Mouse (Mus musculus) adrenal gland, postnatal 4 days (tissue): ENCODE data around the gene Amh. TPM values are rescaled to one million over a fixed set of nuclear protein-coding genes. Genes with fewer than 3 reads are reported as not detected.

Experiments used
- DNase-seq, 2 experiments: peaks; one replicate each; pipeline ENCODE4 v3.0.0; 2021 to 2022; ENCODE audit warnings: low spot score in 2 of 2, mixed read lengths in 2 of 2
- microRNA-seq: library from miRNA; unstranded; fragments of <30 nt; microRNA quantifications from one replicate; pipeline ENCODE4 v1.2.0, GENCODE M21; 2021
- total RNA-seq, 2 experiments: library from RNA; stranded (reverse); gene quantifications; 2 replicates each; pipeline ENCODE4 v1.2.3; 2021

Gene Amh
- total RNA-seq, 2 experiments from 2014 or later, result 0.79 to 1.1 TPM

GRCm38 (mm10) chr10:80848571-80848970 is 43.5 kb downstream of the Amh start:
- DNase-seq, result no peak

DNA sequence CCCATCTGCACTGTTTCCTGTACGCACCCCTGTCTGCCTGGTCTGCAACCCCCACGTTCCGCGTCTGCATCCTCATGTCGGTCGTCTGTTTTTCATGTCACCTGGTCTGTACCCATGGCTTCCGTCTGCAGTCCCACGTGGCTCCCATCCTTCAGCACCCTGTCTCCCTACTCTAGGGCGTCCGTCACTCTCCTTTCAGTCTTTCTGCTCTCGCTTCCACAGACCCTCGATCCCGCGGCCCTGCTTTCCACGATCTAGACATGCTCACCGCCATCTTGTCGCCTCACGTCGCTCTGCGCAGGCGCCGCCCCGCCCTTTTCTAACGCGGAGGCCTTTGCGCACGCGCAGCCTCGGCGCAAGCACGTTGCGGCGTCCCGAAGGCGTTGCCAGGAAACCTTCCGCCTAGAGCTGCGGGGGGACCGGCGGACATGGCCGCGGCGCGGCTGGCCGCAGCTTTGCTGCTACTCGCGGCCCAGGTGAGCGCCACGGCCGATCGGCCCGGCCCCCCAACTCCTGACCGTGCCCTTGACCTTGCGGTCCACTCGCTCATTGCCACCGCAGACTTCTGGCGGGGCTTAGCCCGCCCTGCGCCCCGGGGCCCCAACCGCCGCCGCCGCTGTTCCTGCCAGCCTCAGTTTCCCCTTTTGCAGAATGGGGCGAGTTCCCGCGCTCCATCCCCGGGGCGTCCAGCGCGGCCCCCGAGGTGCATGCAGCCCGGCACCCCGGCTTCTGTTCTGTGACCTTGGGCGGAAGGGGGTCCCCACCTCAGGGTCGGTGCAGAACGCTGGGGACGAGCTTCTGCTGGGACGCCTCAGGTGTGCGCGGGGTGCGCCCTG is 50.1 kb downstream of the Amh start, which contains the start of the genes Lsm7 and Sppl2b:
Lsm7 (minus strand) TSS at position 297 of the 836 bp plus-strand sequence.
Sppl2b (plus strand) TSS at position 363 of the 836 bp plus-strand sequence.
- DNase-seq, result peak; percentile 95 to 98

- no peak for DNase-seq
Measured at GRCm38 (mm10) chr10:80855749-80856073, 50.7 kb downstream of the Amh start.

- no peak for DNase-seq
Measured at GRCm38 (mm10) chr10:80856267-80856666, 51.2 kb downstream of the Amh start.

DNA sequence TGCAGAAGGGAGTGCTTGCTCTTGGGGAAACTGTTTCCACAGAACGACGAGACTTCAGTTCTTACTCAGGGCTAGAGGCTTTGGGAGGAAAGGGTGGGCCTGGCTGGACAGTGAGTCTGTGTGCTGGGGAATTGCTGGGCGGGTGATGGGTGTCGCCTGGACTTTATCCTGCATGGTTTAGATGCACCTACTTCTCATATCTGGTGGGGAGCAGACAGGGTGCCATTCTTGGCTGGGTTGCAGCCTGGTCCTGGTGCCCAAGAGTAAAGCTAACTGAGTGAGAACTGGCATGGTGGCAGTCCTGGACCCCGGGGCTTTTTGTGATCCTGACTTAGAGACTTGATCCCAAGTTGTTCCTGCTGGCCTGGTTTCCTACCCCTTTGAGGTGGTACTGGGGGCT is 51.9 kb downstream of the Amh start:
- DNase-seq, result no peak

Small RNA genes lying within 50 kb of the gene (microRNA-seq; reads per million reads assigned to microRNA genes)
- 3.4 reads per million, percentile 9 among the genes with 10 or more reads in this experiment for gene Mir1982

Other genes starting within 250 kb of the Amh start
- gene Rexo1, start 243.7 kb upstream of the Amh start, total RNA-seq, result 10 to 100 TPM; 71.7 to 78.9 TPM
- gene Klf16, start 227.9 kb upstream of the Amh start, total RNA-seq, result 10 to 100 TPM; 14.2 to 16.5 TPM
- 100 to 1,000 TPM; 106 to 112 TPM for gene Abhd17a, start 214.9 kb upstream of the Amh start, total RNA-seq
- gene Scamp4, start 202.4 kb upstream of the Amh start, total RNA-seq, result 10 to 100 TPM; 49.5 to 51.8 TPM
- gene Adat3, start 202.4 kb upstream of the Amh start, total RNA-seq, result 1 to 10 TPM; 4.0 to 4.9 TPM
- gene Gm49322, start 199.2 kb upstream of the Amh start, total RNA-seq, result 1 to 10 TPM; 3.0 to 3.4 TPM
- gene Csnk1g2, start 182.4 kb upstream of the Amh start, total RNA-seq, result 100 to 1,000 TPM; 169 to 173 TPM
- gene Btbd2, start 148.2 kb upstream of the Amh start, total RNA-seq, result 10 to 100 TPM; 72.0 to 76.3 TPM
- gene Mknk2, start 127.1 kb upstream of the Amh start, total RNA-seq, result 100 to 1,000 TPM; 126 to 134 TPM
- gene Mob3a, start 103.3 kb upstream of the Amh start, total RNA-seq, result 10 to 100 TPM; 16.5 to 16.6 TPM
- 10 to 100 TPM; 18.3 to 24.9 TPM for gene Izumo4, start 103.1 kb upstream of the Amh start, total RNA-seq
- 100 to 1,000 TPM in 1 of 2 experiments, 10 to 100 TPM in 1; 98.9 to 114 TPM for gene Ap3d1, start 63.0 kb upstream of the Amh start, total RNA-seq
- gene Dot1l, start 50.0 kb upstream of the Amh start, total RNA-seq, result 10 to 100 TPM; 81.2 to 83.2 TPM
- 10 to 100 TPM; 79.5 to 79.9 TPM for gene Sf3a2, start 7.0 kb upstream of the Amh start, total RNA-seq
- gene Plekhj1, start 6.6 kb upstream of the Amh start, total RNA-seq, result 100 to 1,000 TPM in 1 of 2 experiments, 10 to 100 TPM in 1; 93.7 to 105 TPM
- gene Jsrp1, start 8.3 kb downstream of the Amh start, total RNA-seq, result 10 to 100 TPM; 12.7 to 18.4 TPM
- 100 to 1,000 TPM; 668 to 717 TPM for gene Oaz1, start 21.4 kb downstream of the Amh start, total RNA-seq
- 1 to 10 TPM; 1.1 to 1.5 TPM for gene Lingo3, start 38.8 kb downstream of the Amh start, total RNA-seq
- 10 to 100 TPM; 50.4 to 52.9 TPM for gene Lsm7, start 50.0 kb downstream of the Amh start, total RNA-seq
- gene Sppl2b, start 50.0 kb downstream of the Amh start, total RNA-seq, result 10 to 100 TPM; 43.5 to 47.7 TPM
- gene Tmprss9, start 66.6 kb downstream of the Amh start, total RNA-seq, result not detected
- 100 to 1,000 TPM; 162 to 179 TPM for gene Timm13, start 95.7 kb downstream of the Amh start, total RNA-seq
- 10 to 100 TPM; 18.5 to 23.1 TPM for gene Lmnb2, start 113.0 kb downstream of the Amh start, total RNA-seq
- gene Gadd45b, start 124.8 kb downstream of the Amh start, total RNA-seq, result 10 to 100 TPM; 10.9 to 11.1 TPM
- 1 to 10 TPM; 5.4 to 6.7 TPM for gene Gng7, start 209.7 kb downstream of the Amh start, total RNA-seq
- gene Diras1, start 220.4 kb downstream of the Amh start, total RNA-seq, result 1 to 10 TPM; 2.9 to 3.5 TPM
- gene Slc39a3, start 232.2 kb downstream of the Amh start, total RNA-seq, result 10 to 100 TPM; 32.9 to 36.3 TPM